Mouse (Mus musculus) testis, postnatal 14 days (tissue): ENCODE results near the gene Nfasc.

Source experiments
- DNase-seq: peaks from one replicate; pipeline ENCODE4 v3.0.0; 2021; ENCODE audit warnings: low spot score

Nfasc gene

GRCm38 (mm10) chr1:132541171-132541823 lies 200.3 kb downstream of the Nfasc start:
- no peak for DNase-seq

DNA sequence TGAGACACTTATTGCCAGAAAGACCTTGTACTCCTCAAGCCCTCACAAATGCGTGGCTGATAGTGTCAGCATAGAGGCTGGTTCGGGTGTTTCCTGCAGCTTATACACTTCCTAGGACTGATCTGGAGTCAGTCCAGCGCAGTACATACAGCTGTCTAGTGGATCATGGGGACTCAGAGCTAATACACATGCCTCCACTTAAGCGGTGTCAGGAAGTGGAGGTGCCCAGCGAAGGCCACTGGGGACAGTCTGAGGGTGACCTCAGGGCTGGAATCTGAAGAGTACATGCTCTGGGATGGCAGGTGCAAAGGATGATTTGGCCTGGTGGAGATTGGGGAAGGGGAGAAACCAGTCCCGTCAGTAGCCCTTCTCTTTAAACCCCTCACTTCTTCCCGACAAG lies 200.9 kb downstream of the Nfasc start:
- no peak for DNase-seq

- no peak for DNase-seq
Measured at GRCm38 (mm10) chr1:132537736-132538135, 203.9 kb downstream of the Nfasc start.

- DNase-seq: no peak
Measured at GRCm38 (mm10) chr1:132536416-132536815, 205.2 kb downstream of the Nfasc start.

DNA sequence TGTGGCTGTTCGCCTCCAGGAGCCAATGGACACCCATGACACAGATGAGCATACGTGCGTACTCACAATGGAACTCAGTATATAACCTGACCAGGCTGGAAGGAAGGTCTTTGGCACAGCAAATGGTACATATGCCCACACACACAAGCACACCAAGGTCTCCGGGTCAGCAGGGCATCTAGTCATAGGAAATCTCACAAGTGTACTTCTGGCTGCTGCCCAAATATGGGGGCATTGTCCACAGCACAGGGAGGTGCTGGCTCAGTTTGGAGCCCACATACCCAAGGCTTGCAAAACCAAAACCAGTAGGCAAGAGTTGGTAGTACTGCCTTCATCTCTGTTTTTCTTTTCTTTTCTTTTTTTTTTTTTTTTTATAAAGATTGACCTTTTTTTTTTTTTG lies 206.1 kb downstream of the Nfasc start:
- DNase-seq: no peak

- DNase-seq: no peak
Measured at GRCm38 (mm10) chr1:132533840-132534239, 207.8 kb downstream of the Nfasc start.

GRCm38 (mm10) chr1:132532521-132532920 lies 209.1 kb downstream of the Nfasc start:
- DNase-seq: no peak

GRCm38 (mm10) chr1:132530631-132531191 lies 210.9 kb downstream of the Nfasc start:
- no peak for DNase-seq

DNA sequence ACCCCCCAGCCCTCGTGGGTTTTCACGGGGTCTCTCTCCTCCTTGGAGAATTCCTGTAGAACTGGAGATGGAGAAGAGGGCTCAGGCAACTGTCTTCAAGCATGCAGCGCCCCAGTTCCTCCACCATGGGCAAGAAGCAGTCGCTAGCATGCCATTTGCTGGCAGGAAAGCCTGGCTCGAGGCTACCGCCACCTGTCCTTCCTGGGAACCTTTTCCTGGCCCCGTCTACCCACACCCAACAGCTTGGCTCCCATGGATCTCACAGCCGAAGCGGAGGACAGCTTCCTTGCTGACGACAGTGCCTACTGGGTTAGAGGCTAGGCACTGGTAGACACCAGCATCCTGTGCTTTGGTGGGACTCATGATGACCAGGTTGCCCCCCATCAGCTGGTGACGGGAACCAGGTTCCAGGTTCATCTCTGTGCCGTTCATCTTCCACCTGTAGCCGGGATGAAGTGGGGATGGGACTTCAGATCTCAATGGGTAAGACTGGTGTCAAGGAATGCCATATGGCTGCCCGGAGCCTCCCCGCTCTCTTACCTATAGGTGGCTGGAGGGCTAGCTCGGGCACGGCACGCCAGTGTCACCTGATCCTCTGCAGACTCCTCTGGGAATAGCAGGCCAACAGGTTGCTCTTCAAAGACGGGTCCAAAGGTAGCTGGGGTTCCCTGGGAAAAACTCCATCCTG lies 212.8 kb downstream of the Nfasc start:
- DNase-seq: no peak

DNA sequence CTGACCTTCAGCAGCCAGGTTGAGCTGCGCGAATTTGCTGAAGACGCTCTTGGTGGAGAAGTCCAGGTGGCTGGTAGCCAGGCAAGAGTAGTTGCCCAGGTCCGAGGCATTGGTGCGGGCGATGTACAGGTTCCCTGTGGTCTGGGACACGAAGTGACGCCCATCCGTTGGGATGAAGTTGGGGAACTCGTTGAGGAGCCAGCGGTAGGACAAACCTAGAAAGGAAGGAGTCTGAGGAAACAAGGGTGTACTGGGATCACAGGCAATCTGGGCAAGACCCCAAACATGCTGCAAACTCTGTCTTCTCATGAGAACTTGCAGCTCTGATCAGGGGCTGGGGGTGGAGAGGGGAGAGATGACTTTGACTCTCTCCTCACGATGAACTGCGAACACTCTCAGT lies 213.5 kb downstream of the Nfasc start:
- DNase-seq: no peak

- no peak for DNase-seq
Measured at GRCm38 (mm10) chr1:132525832-132526231, 215.8 kb downstream of the Nfasc start.

- DNase-seq: no peak
Measured at GRCm38 (mm10) chr1:132523920-132524319, 217.7 kb downstream of the Nfasc start.

- no peak for DNase-seq
Measured at GRCm38 (mm10) chr1:132523048-132523447, 218.5 kb downstream of the Nfasc start.

DNA sequence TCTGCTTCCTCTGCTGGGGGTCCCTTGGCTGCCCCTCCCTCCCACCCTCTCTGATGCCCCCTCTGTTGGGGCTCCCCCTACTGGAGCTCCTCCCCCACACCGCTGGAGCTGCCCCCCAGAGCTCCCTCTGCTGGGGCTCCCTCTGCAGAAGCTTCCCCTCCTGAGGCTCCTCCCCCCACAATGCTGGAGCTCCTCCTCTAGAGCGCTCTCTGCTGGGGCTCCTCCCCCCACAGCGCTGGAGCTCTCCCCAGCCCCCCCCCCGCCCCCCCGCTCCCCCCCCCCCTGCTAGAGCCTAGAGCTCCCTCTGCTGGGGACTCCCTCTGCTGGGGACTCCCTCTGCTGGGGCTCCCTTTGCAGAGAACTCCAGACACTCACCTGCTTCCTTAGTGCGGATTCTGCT lies 220.8 kb downstream of the Nfasc start:
- DNase-seq: peak; percentile 75

DNA sequence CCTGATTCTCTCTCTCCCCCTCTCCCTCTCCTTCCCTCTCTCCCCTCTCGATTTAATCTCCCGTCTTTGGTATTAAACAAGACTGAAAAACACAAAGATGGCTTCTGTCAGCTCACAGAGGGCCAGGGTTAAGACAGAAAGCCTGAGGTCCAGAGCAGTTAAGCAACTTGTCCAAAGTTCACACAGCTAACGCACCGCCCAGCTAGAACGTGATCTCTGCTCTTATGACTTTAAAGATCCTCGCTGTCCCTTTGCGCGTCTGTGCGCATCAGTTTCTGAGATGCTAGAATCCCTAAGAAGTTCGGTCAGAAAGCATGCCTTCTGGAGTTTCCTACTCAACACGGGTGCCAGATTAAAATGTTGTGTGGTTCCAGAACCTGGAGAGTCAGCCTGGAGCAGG lies 221.9 kb downstream of the Nfasc start:
- no peak for DNase-seq

DNA sequence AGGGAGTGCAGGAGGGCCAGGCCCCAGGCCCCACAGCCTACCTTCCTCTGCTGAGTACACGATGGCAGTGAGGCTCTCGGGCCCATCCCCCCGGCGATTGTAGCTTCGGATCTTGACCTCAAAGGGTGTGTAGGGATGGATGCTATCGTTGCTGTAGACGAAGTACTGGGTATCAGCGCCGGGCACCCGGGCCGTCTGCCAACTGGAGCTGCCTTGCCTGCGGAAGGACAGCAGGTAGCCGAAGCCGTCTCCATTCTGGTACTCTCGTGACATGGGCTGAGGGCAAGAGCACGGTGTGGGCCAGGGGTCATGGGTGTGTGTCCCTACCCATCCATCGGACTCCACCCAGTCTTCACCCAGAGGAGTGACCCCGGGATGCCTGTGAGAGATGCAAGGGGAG lies 223.0 kb downstream of the Nfasc start:
- DNase-seq: no peak

- no peak for DNase-seq
Measured at GRCm38 (mm10) chr1:132516776-132517175, 224.8 kb downstream of the Nfasc start.

GRCm38 (mm10) chr1:132515339-132515738 lies 226.3 kb downstream of the Nfasc start:
- no peak for DNase-seq
